8 mouse cellular contexts compared by ENCODE assay signal in the genomic region with DNA sequence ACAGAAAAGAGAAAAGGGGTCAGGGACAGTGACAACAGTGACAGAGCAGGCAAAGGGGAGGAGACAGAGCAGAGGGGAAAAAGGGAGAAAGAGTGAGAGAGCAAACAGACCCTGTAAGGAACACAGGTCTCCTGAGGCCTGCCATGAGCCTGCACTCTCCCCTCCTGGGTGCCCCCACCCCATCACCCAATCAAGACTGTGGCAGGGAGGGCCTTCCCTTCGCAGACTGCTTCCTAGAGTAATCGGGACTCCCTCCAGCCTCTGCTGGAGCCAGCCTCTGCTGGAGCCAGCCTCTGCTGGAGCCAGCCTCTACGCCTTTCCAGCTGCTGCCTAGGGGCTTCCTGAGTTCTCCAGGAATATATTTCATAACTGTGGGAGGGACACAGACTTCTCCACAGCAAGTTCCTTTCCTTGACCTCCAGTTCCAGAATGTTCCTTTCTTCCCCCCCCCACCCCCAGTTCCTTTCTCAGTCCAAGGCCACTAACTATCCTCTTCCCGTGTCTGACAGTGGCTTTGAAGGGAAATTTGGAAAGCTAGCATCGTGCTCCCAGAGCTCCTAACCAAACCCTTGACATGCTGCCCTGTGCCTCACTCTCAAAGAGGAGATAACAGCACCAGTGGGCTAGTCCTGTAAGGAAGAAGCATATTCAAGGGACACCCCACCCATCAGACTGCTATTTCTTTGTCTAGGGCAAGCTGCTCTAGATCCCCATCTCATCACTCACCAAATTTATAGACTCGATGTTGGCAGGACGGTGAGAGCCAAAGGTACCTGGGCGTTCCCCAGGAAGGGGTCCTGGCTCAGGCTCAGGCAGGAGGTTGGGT. TPM values are rescaled to one million over a fixed set of nuclear protein-coding genes. Genes with fewer than 3 reads are reported as not detected.
DNase-seq lines count a peak whose midpoint lies in the region; ATAC-seq lines count a peak whose summit lies in the region.

No protein-coding gene starts in this region.

- peak overlapping the region; percentile 51; the same call in 1 of the 2 replicates for H3K9ac ChIP-seq in intestine, embryonic 16.5 days (ENCODE audit: low read depth, low read length)
- peak overlapping the region; percentile 91 for H3K9ac ChIP-seq in liver, embryonic 16.5 days (ENCODE audit: low read depth, low read length)

- peaks cover 4% of the 10 kb centered on the region; the same call in 1 of the 2 replicates for H3K36me3 ChIP-seq in intestine, embryonic 16.5 days (ENCODE audit: control insufficient read depth, insufficient read depth, low read length)
- H3K36me3 ChIP-seq in liver, embryonic 16.5 days (ENCODE audit: control insufficient read depth, insufficient read depth): peaks cover 26% of the 10 kb centered on the region

- peak overlapping the region; percentile 62 for H3K4me3 ChIP-seq in brown adipose tissue, adult 24 weeks (ENCODE audit: insufficient read depth, low read depth, low read length)
- 0 out of 2 replicates have a peak overlapping the region, but pooled peaks have one; percentile 10 for H3K4me3 ChIP-seq in intestine, embryonic 16.5 days (ENCODE audit: low read length)
- H3K4me3 ChIP-seq in liver, embryonic 16.5 days (ENCODE audit: low read depth, low read length): peak overlapping the region; percentile 92

- WGBS in intestine, embryonic 16.5 days: 52% methylated on average over 8 of the region's 8 CpGs
- 23% methylated on average over 8 of the region's 8 CpGs for WGBS in liver, embryonic 16.5 days (ENCODE audit: insufficient replicate concordance)

- peak overlapping the region; percentile 75 for H3K27ac ChIP-seq in brown adipose tissue, adult 24 weeks (replicated peaks; ENCODE audit: low read depth, low read length)
- peak overlapping the region; percentile 41 for H3K27ac ChIP-seq in intestine, embryonic 16.5 days (ENCODE audit: low read length)
- peak overlapping the region; percentile 95 for H3K27ac ChIP-seq in liver, embryonic 16.5 days (ENCODE audit: low read length)

- ATAC-seq in intestine, embryonic 16.5 days: no peak
- peak; percentile 45 for ATAC-seq in liver, embryonic 16.5 days (ENCODE audit: low read depth)

- no peaks in the 10 kb centered on the region for H3K9me3 ChIP-seq in intestine, embryonic 16.5 days (ENCODE audit: control insufficient read depth, low read length)
- no peaks in the 10 kb centered on the region for H3K9me3 ChIP-seq in liver, embryonic 16.5 days (replicated peaks; ENCODE audit: control insufficient read depth, low read length)

- peak; percentile 71 to 88 for DNase-seq in adrenal gland, adult (ENCODE audit: inconsistent age in 2 of 2, low spot score in 1 of 2)
- DNase-seq in adrenal gland, postnatal 4 days (ENCODE audit: low spot score in 2 of 2): no peak
- peak; percentile 98 for DNase-seq in heart, adult 11 months
- DNase-seq in B cell, adult 2 months: no peak
- no peak for DNase-seq in ovary, adult 18-20 months (ENCODE audit: low spot score)

- H3K4me2 ChIP-seq in intestine, embryonic 16.5 days (ENCODE audit: low read depth, low read length): peak overlapping the region; percentile 30
- H3K4me2 ChIP-seq in liver, embryonic 16.5 days (ENCODE audit: low read depth, low read length): peak overlapping the region; percentile 99

- H3K4me1 ChIP-seq in brown adipose tissue, adult 24 weeks (ENCODE audit: control insufficient read depth, insufficient read depth, insufficient read length, low read length): peaks cover 50% of the 10 kb centered on the region
- H3K4me1 ChIP-seq in intestine, embryonic 16.5 days (ENCODE audit: control insufficient read depth, insufficient read depth, low read length): peaks cover 48% of the 10 kb centered on the region
- peaks cover 57% of the 10 kb centered on the region for H3K4me1 ChIP-seq in liver, embryonic 16.5 days (ENCODE audit: control insufficient read depth, low read depth, low read length)

- no peaks in the 10 kb centered on the region for H3K27me3 ChIP-seq in intestine, embryonic 16.5 days (replicated peaks; ENCODE audit: control insufficient read depth, insufficient read depth, low read length)
- H3K27me3 ChIP-seq in liver, embryonic 16.5 days (ENCODE audit: control insufficient read depth, insufficient read depth, low read depth, low read length): no peaks in the 10 kb centered on the region

RNA-seq across cellular contexts. Expression of a gene that starts 6.6 kb away (rescaled TPM):
- 100 to 1,000 TPM; 138 to 145 TPM for total RNA-seq in adrenal gland, postnatal 4 days (2021)
- polyA plus RNA-seq in brown adipose tissue, adult 24 weeks (2012; ENCODE audit: insufficient read depth, insufficient read length, missing spikeins): 32.8 and 56.5 TPM in 2 replicates
- 73.4 and 83.1 TPM in 2 replicates for polyA plus RNA-seq in intestine, embryonic 16.5 days (2015; fragmentation: Nextera tagmentation; extraction: Ambion mirVana)
- polyA plus RNA-seq in liver, embryonic 16.5 days (2015; fragmentation: Nextera tagmentation; extraction: Ambion mirVana): 154 and 162 TPM in 2 replicates

RNA-seq across cellular contexts. Expression of a gene that starts 9.1 kb away (rescaled TPM):
- 1 to 10 TPM; 1.6 to 4.0 TPM for total RNA-seq in adrenal gland, postnatal 4 days (2021)
- not detected in 2 replicates for polyA plus RNA-seq in brown adipose tissue, adult 24 weeks (2012; ENCODE audit: insufficient read depth, insufficient read length, missing spikeins)
- 0.22 and 0.64 TPM in 2 replicates for polyA plus RNA-seq in intestine, embryonic 16.5 days (2015; fragmentation: Nextera tagmentation; extraction: Ambion mirVana)
- polyA plus RNA-seq in liver, embryonic 16.5 days (2015; fragmentation: Nextera tagmentation; extraction: Ambion mirVana): 0.30 and 0.35 TPM in 2 replicates

RNA-seq across cellular contexts. Expression of a gene that starts 19.7 kb away (rescaled TPM):
- 1,000 to 10,000 TPM; 1,575 to 1,663 TPM for total RNA-seq in adrenal gland, postnatal 4 days (2021)
- 869 and 998 TPM in 2 replicates for polyA plus RNA-seq in brown adipose tissue, adult 24 weeks (2012; ENCODE audit: insufficient read depth, insufficient read length, missing spikeins)
- 1,309 and 1,475 TPM in 2 replicates for polyA plus RNA-seq in intestine, embryonic 16.5 days (2015; fragmentation: Nextera tagmentation; extraction: Ambion mirVana)
- 564 and 565 TPM in 2 replicates for polyA plus RNA-seq in liver, embryonic 16.5 days (2015; fragmentation: Nextera tagmentation; extraction: Ambion mirVana)

RNA-seq across cellular contexts. Expression of a gene that starts 29.1 kb away (rescaled TPM):
- total RNA-seq in adrenal gland, postnatal 4 days (2021): 10 to 100 TPM; 69.2 to 71.8 TPM
- polyA plus RNA-seq in brown adipose tissue, adult 24 weeks (2012; ENCODE audit: insufficient read depth, insufficient read length, missing spikeins): 17.0 and 36.4 TPM in 2 replicates
- polyA plus RNA-seq in intestine, embryonic 16.5 days (2015; fragmentation: Nextera tagmentation; extraction: Ambion mirVana): 132 and 136 TPM in 2 replicates
- 45.3 and 46.5 TPM in 2 replicates for polyA plus RNA-seq in liver, embryonic 16.5 days (2015; fragmentation: Nextera tagmentation; extraction: Ambion mirVana)

RNA-seq across cellular contexts. Expression of a gene that starts 37.3 kb away (rescaled TPM):
- total RNA-seq in adrenal gland, postnatal 4 days (2021): 1 to 10 TPM; 3.0 to 4.5 TPM
- polyA plus RNA-seq in brown adipose tissue, adult 24 weeks (2012; ENCODE audit: insufficient read depth, insufficient read length, missing spikeins): 1.4 and 1.6 TPM in 2 replicates
- 5.0 and 5.5 TPM in 2 replicates for polyA plus RNA-seq in intestine, embryonic 16.5 days (2015; fragmentation: Nextera tagmentation; extraction: Ambion mirVana)
- 1.8 TPM in 2 replicates for polyA plus RNA-seq in liver, embryonic 16.5 days (2015; fragmentation: Nextera tagmentation; extraction: Ambion mirVana)

Comparison
In these comparisons a context has a peak if more than half of its experiments do, and no peak if none do; other contexts are left out.
1. DNase-seq: peak in adrenal gland, adult (2 of 2) and heart, adult 11 months (single experiment); none in adrenal gland, postnatal 4 days (0 of 2), B cell, adult 2 months (0 of 2) and ovary, adult 18-20 months (single experiment).
2. H3K27ac ChIP-seq: peak in every context shown above with its lines; median percentile 95 in liver, embryonic 16.5 days; 75 in brown adipose tissue, adult 24 weeks; 41 in intestine, embryonic 16.5 days.
3. H3K4me3 ChIP-seq: peak in every context shown above with its lines; median percentile 92 in liver, embryonic 16.5 days; 62 in brown adipose tissue, adult 24 weeks; 10 in intestine, embryonic 16.5 days.